Comparison of ENCODE assay signal across 18 mouse cellular contexts in the genomic region with DNA sequence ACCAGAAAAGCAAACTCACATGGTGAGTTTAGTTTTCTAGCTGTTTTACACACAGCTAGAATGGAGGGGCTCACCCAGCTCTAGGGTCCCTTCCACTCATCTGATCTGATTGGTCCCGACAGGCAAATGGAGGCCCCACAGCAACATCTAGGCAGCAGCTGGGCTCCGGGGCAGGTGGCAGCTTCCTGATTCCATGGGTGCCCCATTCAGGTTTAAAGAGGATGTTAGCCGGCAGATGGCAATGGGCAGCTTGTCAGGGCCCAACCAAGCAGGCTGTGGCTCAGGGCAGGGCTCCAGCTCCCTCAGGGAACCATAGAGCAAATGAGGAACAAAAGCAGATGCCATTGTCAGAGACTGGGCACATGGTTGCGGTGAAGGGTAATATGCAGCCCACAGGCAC. TPM values are rescaled to one million over a fixed set of nuclear protein-coding genes. Genes with fewer than 3 reads are reported as not detected.
A peak's percentile ranks its signal among the peaks of the same experiment; 100 is the strongest.
DNase-seq lines count a peak whose midpoint lies in the region; ATAC-seq and TF ChIP-seq lines count a peak whose summit lies in the region.
"Had no signal": no experiment of that assay in that cellular context is flagged by ENCODE, and none has a peak within 500 bp of the region (broad histone marks: within the 10 kb centered on the region; RNA-seq: fewer than 3 reads in every experiment).

No protein-coding gene starts in this region.

- no peaks in the 10 kb centered on the region for H3K36me3 ChIP-seq in hindbrain, embryonic 15.5 days
- H3K36me3 ChIP-seq in hindbrain, embryonic 10.5 days = no peaks in the 10 kb centered on the region
- H3K36me3 ChIP-seq: heart, embryonic 13.5 days; intestine, embryonic 15.5 days; liver, embryonic 15.5 days; neural tube, embryonic 12.5 days; stomach, embryonic 15.5 days had no signal

- no peak overlapping the region for H3K27ac ChIP-seq in hindbrain, embryonic 15.5 days (replicated peaks)
- no peak overlapping the region for H3K27ac ChIP-seq in hindbrain, embryonic 10.5 days
- H3K27ac ChIP-seq: heart, embryonic 13.5 days; intestine, embryonic 15.5 days; liver, embryonic 15.5 days; neural tube, embryonic 12.5 days; stomach, embryonic 15.5 days had no signal

- ATAC-seq in hindbrain, embryonic 15.5 days (ENCODE audit: low FRiP score, low read depth) = peak; percentile 77
- ATAC-seq: intestine, embryonic 15.5 days had no signal

- H3K9ac ChIP-seq in hindbrain, embryonic 15.5 days = no peak overlapping the region
- H3K9ac ChIP-seq: heart, embryonic 13.5 days; intestine, embryonic 15.5 days; liver, embryonic 15.5 days; neural tube, embryonic 12.5 days; stomach, embryonic 15.5 days had no signal

- no peak for DNase-seq in hindbrain, embryonic 10.5 days (ENCODE audit: low spot score)
- DNase-seq in thymus, postnatal 4 days = peak; percentile 7
- no peak for DNase-seq in thymus, postnatal 25 days
- DNase-seq in cerebellum, postnatal 36 days = peak; percentile 53 to 62
- DNase-seq in heart, postnatal 36 days = no peak
- no peak for DNase-seq in lung, adult 2 months
- DNase-seq in kidney, postnatal 25 days = no peak
- DNase-seq: kidney, postnatal 14 days; right cerebral cortex, postnatal 25 days had no signal

- H3K4me2 ChIP-seq in hindbrain, embryonic 15.5 days = no peak overlapping the region
- H3K4me2 ChIP-seq: heart, embryonic 13.5 days; intestine, embryonic 15.5 days; liver, embryonic 15.5 days; neural tube, embryonic 12.5 days; stomach, embryonic 15.5 days had no signal

- H3K27me3 ChIP-seq in hindbrain, embryonic 15.5 days = no peaks in the 10 kb centered on the region
- no peaks in the 10 kb centered on the region for H3K27me3 ChIP-seq in hindbrain, embryonic 10.5 days (ENCODE audit: insufficient read depth, poor library complexity, severe bottlenecking)
- H3K27me3 ChIP-seq: heart, embryonic 13.5 days; intestine, embryonic 15.5 days; liver, embryonic 15.5 days; megakaryocyte, embryonic 14.5 days; neural tube, embryonic 12.5 days; stomach, embryonic 15.5 days had no signal

- no peak for TF ChIP-seq POLR2A in lung, adult 2 months (IDR thresholded peaks at IDR 0.05; ENCODE audit: borderline replicate concordance, extremely low read depth, low read depth, low read length)

- H3K4me3 ChIP-seq in hindbrain, embryonic 15.5 days = no peak overlapping the region
- H3K4me3 ChIP-seq in hindbrain, embryonic 10.5 days = no peak overlapping the region
- H3K4me3 ChIP-seq in lung, adult 2 months (replicated peaks; ENCODE audit: extremely low read depth, low read depth, low read length) = no peak overlapping the region
- H3K4me3 ChIP-seq: heart, embryonic 13.5 days; intestine, embryonic 15.5 days; liver, embryonic 15.5 days; megakaryocyte, embryonic 14.5 days; neural tube, embryonic 12.5 days; stomach, embryonic 15.5 days had no signal

- no peaks in the 10 kb centered on the region for H3K4me1 ChIP-seq in hindbrain, embryonic 15.5 days (replicated peaks)
- peaks cover 18% of the 10 kb centered on the region for H3K4me1 ChIP-seq in hindbrain, embryonic 10.5 days (replicated peaks)
- no peaks in the 10 kb centered on the region for H3K4me1 ChIP-seq in lung, adult 2 months (ENCODE audit: control insufficient read depth, insufficient read depth, low read length)
- H3K4me1 ChIP-seq: heart, embryonic 13.5 days; intestine, embryonic 15.5 days; liver, embryonic 15.5 days; megakaryocyte, embryonic 14.5 days; neural tube, embryonic 12.5 days; stomach, embryonic 15.5 days had no signal

- no peaks in the 10 kb centered on the region for H3K9me3 ChIP-seq in hindbrain, embryonic 15.5 days
- H3K9me3 ChIP-seq in hindbrain, embryonic 10.5 days = no peaks in the 10 kb centered on the region
- H3K9me3 ChIP-seq: heart, embryonic 13.5 days; intestine, embryonic 15.5 days; liver, embryonic 15.5 days; megakaryocyte, embryonic 14.5 days; neural tube, embryonic 12.5 days; stomach, embryonic 15.5 days had no signal

- TF ChIP-seq CTCF in lung, adult 2 months (IDR thresholded peaks at IDR 0.05; ENCODE audit: insufficient read depth, low read length) = no peak

- intact Hi-C loops in heart, postnatal 36 days (cut with DNase I) = no loop called here

- 61% methylated on average over 4 of the region's 4 CpGs for WGBS in hindbrain, embryonic 15.5 days
- WGBS in hindbrain, embryonic 10.5 days = 90% methylated on average over 4 of the region's 4 CpGs
- WGBS in lung, adult 2 months = 79% methylated on average over 4 of the region's 4 CpGs

RNA-seq across cellular contexts. Expression of a gene that starts 41.3 kb away (rescaled TPM):
- 0.31 and 1.2 TPM in 2 replicates for polyA plus RNA-seq in hindbrain, embryonic 15.5 days (2015; fragmentation: Nextera tagmentation; extraction: Ambion mirVana)
- 0.65 and 1.1 TPM in 2 replicates for polyA plus RNA-seq in hindbrain, embryonic 10.5 days (2016; fragmentation: Nextera tagmentation; extraction: Ambion mirVana)
- total RNA-seq in heart, postnatal 36 days (2021) = not detected
- 4.7 and 7.4 TPM in 2 replicates for polyA plus RNA-seq in lung, adult 2 months (2012; rRNA removed)
- total RNA-seq: adrenal gland, adult 18-20 months; gastrocnemius, adult 18-20 months had no signal
- polyA plus RNA-seq: heart, embryonic 13.5 days; intestine, embryonic 15.5 days; liver, embryonic 15.5 days; neural tube, embryonic 12.5 days had no signal

Comparison
In these comparisons a context has a peak if more than half of its experiments do, and no peak if none do; other contexts are left out.
1. DNase-seq: peak in thymus, postnatal 4 days (single experiment) and cerebellum, postnatal 36 days (2 of 2); none in hindbrain, embryonic 10.5 days (single experiment), thymus, postnatal 25 days (single experiment), heart, postnatal 36 days (0 of 2), lung, adult 2 months (single experiment) and kidney, postnatal 25 days (0 of 2).